Mouse (Mus musculus) embryonic stem cell, embryonic (primary cell): Measurements from ENCODE around the gene Tex44.

ENCODE experiments used
- CTCF ChIA-PET, 4 experiments: fragments of 300-600 bp in 2 of 4; fragments of 350-600 bp in 2 of 4; sonication (Branson Sonifier 250); formaldehyde crosslinking; loops; one replicate each; lab custom pipeline; 2022; ENCODE audit warnings: inconsistent platforms in 2 of 4; lab: Charles Lee
- POLR2A ChIA-PET, 4 experiments: fragments of 300-600 bp in 2 of 4; fragments of 350-600 bp in 2 of 4; sonication (Branson Sonifier 250); formaldehyde crosslinking; loops; one replicate each; lab custom pipeline; 2022; ENCODE audit warnings: antibody characterized with exemption in 4 of 4, inconsistent platforms in 1 of 4; lab: Charles Lee

Gene Tex44

DNA sequence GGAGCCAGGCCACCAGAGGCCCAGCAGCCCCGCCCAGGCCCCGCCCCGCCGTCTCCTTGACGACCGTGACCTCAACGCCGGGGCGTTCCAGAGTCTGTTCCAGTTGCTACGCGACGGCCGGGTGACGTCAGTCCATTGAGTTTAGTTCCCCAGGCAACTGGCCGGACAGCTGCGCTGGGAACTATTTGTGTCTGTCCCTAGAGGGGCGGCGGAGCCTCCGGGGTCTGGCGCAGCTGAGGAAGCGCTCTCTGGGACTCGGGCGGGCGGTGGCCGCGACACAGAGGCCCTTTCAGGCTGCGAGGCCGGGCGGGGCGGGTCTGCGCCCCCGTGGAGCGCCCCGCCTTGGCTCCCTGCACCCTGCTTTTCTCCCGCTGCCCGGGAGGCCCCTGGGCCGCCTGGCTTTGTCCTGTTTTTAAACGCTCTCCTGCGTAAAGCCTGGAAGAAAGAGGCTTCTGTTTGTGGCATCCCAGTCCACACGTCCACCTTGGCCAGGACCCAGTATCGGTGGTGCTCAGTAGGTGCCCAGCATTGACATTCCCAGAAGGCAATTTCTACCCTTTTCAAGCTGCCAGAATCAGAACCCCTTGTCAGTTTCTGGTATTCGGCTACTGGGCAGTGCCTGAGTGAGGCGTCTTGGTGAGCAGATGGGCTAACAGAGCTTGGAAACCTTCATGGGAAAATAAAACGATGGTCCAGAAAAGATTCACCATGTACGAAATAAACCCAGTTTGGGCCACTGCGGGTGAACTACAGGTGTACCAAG is 8.5 kb downstream of the Tex44 start:
- POLR2A ChIA-PET, result interaction anchor here (0.6 to 22.9 kb wide), 53 partner anchors 8 to 375 kb away, joined by 3 to 638 read pairs (median 5); partner anchors contain the start of genes Ncl (in 3 of the 4) and Ptma (in 3 of the 4)
- CTCF ChIA-PET, result interaction anchor here in 2 of 4 experiments (0.6 to 2.2 kb wide), 8 partner anchors 19 to 125 kb away, joined by 3 to 5 read pairs (median 3); no protein-coding TSS in a partner anchor

DNA sequence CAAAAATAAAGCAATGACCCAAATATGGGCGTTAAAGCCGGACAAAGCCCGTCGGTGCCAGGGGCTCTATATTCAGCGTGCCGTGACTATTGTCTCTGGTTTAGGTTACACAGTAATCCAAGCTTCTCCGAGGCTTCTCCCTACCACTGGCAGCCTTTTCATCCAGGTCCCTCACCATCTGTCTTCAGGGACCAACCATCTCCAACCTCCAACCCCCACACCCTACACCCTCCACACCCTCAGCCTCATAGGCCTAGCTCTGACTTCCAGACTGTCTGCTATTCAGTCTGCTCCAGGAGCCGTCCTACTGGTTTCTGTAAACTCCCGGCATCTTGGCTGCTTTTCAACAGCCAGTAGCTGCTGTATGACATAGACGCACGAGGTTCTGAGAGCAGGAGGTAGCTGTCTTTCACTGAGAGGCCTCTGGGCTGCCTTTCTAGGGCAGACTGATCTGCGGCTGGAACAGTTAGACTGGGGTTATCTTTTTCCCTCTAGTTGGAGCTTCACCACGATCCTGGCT is 9.2 kb downstream of the Tex44 start:
- POLR2A ChIA-PET, result interaction anchor here (0.9 to 22.9 kb wide), 53 partner anchors 8 to 376 kb away, joined by 3 to 638 read pairs (median 5); partner anchors contain the start of genes Ncl (in 3 of the 4), Ptma (in 3 of the 4), Nmur1 (in 1 of the 4) and Tex44 (in 1 of the 4)
- CTCF ChIA-PET, result interaction anchor here in 3 of 4 experiments (0.5 to 2.2 kb wide), 9 partner anchors 8 to 99 kb away, joined by 3 to 5 read pairs (median 4); no protein-coding TSS in a partner anchor

DNA sequence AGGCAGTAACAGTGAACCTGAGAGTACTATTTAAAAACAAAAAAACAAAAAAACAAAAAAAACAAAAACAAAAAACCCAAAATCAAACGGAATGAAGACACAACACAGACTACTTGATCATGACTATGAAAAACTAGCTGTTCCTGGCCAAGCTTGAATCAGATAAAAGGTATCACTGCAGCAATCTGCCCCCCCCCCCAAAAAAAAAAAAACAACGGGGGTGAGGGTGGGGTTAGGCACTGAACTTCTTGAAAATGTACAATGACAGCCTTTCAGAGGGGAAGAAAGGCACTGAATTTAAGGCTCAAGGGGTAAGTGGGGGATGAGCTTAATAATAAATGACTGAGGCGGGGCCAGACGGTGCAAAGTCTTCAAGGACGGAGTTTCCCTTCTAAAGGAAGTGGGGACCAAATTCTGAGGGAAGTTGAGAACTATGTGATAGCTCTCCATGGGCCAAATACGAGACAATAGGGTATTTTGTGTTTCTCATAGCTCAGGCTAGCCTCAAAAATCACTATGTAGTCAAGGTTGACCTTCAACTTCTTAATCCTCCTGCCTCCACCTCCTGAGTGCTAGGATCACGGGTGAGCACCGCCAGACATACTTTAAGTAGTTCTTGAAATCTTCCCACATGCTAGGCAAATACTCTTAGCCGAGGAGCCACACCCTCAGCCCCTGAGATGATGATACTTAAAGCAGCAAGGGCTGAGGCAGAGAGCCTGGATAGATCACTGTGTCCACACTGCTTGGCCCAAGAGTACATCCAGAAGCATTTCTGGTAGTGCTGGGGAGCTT is 11.3 kb downstream of the Tex44 start:
- ChIA-PET CTCF (interaction anchor here (0.5 to 1.9 kb wide), 12 partner anchors 10 to 377 kb away, joined by 3 to 6 read pairs (median 3); no protein-coding TSS in a partner anchor), POLR2A (interaction anchor here (0.6 to 22.9 kb wide), 38 partner anchors 8 to 1253 kb away, joined by 3 to 638 read pairs (median 5); partner anchors contain the start of genes Ptma (in 3 of the 4) and Ncl (in 2 of the 4))

DNA sequence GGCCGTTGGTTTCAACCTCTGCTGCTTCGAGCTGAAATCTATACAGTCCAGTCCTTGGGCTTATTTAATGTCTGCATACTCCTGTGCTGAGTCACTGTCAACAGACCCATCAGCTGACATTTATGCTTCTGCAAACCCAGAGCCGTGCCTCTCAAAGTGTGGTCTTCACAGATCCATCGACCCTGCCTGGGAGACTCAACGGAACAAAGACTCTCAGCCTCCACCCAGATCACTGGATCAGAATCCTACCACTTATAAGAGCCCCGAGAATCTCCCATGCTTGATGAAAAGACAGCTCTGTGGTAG is 11.8 kb downstream of the Tex44 start:
- CTCF ChIA-PET, result interaction anchor here in 3 of 4 experiments (0.5 to 1.9 kb wide), 10 partner anchors 11 to 163 kb away, joined by 3 to 5 read pairs (median 3); no protein-coding TSS in a partner anchor
- POLR2A ChIA-PET, result interaction anchor here (0.6 to 22.9 kb wide), 36 partner anchors 8 to 124 kb away, joined by 3 to 638 read pairs (median 5); partner anchors contain the start of genes Ncl (in 2 of the 4) and Ptma (in 2 of the 4)

DNA sequence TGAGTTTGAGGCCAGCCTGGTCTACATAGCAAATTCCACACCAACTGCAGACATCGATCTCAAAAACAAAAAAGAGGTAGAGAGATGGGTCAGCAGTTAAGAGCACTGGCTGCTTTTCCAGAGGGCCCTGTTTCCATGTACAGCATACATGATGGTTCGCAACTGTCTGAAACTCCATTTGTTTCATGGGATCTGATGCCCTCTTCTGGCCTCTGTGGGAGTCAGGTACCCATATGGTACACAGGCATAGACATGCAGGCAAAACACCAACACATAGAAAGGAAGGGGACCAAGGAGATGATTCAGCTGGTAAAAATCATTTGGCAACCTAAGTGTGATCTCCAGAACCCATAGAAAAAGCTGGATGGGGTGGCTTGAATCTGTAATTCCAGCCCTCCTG is 12.4 kb downstream of the Tex44 start:
- ChIA-PET POLR2A (interaction anchor here in 3 of 4 experiments (0.6 to 22.9 kb wide), 31 partner anchors 9 to 90 kb away, joined by 3 to 638 read pairs (median 8); partner anchors contain the start of genes Ptma (in 3 of the 3), Ncl (in 2 of the 3) and Tex44 (in 1 of the 3)), CTCF (interaction anchor here (0.7 to 3.1 kb wide), 17 partner anchors 8 to 815 kb away, joined by 3 to 23 read pairs (median 5); no protein-coding TSS in a partner anchor)

DNA sequence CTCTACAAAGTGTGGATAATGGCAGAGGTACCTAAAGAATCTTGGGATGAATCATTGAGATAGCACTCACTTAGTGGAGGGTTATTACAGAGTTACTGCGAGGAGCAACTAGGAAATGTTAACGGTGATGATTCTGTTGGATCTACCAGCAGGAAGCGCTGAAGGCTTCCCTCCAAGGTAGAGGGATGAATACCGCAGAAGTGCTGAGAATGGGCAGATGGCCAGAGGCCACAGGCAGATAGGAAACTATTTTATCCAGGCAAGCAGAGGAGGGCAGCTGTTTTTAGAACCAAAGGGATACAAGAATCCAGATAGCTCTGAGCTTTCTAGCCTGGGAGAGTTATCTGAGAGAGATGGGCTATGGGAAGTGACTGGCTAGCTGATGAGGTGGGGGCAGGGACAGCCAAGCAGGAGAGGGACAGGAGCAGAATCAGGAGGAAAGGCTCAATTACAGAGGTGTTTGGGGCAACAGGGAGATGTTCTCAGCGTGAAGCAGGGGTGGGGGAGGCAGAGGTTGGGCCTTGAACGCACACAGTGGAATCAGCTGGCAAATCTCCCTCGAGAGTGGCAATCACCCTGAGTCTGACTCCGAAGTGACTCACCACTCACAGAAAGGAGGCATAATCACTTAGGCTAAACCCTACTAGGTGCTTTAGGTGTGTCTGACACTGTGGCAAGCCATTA is 13.5 kb downstream of the Tex44 start:
- ChIA-PET POLR2A (interaction anchor here (0.5 to 22.9 kb wide), 58 partner anchors 9 to 210 kb away, joined by 3 to 638 read pairs (median 5); partner anchors contain the start of genes Ptma (in 3 of the 4), Ncl (in 2 of the 4), Cops7b (in 1 of the 4) and Pde6d (in 1 of the 4)), CTCF (interaction anchor here (0.5 to 3.1 kb wide), 53 partner anchors 9 to 814 kb away, joined by 3 to 23 read pairs (median 4); partner anchors contain the start of gene Ptma (in 1 of the 4))

DNA sequence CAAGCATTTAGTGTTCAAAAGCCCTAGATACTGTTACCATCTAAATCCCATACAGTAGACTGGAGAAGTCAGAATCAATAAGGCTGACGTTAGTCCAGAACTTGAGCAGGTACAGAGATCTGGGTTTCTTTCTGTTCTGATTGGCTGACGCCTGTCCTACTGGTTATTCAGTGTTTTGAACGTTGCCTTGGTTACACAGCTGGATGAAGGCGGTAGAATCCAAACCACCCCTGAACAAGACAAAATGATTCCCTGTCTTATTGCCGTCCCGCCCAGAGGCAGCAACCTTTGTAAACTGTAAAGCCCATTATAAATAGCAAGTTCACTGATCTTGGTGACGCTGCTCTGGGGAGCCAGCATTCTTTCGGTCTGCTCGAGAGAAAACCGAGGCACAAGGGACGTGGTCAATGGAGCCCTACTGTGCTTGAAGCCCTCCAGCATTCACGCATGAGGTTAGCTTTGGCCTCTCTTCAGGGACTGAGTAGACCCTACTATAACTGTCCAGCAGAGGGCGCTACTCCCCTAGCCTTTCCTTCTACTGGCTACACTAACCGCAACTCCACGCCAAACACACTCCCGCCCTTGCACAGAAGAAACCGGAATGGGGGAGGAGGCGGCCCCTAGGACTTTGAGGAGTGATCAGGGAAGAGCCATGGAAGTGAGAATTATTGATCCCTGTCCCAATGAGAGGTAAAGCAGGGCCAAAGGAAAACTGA is 14.2 kb downstream of the Tex44 start:
- ChIA-PET CTCF (interaction anchor here (0.5 to 3.1 kb wide), 44 partner anchors 8 to 327 kb away, joined by 3 to 23 read pairs (median 4); partner anchors contain the start of gene Ptma (in 1 of the 4)), POLR2A (interaction anchor here (0.6 to 22.9 kb wide), 55 partner anchors 10 to 210 kb away, joined by 3 to 638 read pairs (median 5); partner anchors contain the start of genes Ptma (in 3 of the 4), Ncl (in 2 of the 4), Cops7b (in 1 of the 4) and Pde6d (in 1 of the 4))

DNA sequence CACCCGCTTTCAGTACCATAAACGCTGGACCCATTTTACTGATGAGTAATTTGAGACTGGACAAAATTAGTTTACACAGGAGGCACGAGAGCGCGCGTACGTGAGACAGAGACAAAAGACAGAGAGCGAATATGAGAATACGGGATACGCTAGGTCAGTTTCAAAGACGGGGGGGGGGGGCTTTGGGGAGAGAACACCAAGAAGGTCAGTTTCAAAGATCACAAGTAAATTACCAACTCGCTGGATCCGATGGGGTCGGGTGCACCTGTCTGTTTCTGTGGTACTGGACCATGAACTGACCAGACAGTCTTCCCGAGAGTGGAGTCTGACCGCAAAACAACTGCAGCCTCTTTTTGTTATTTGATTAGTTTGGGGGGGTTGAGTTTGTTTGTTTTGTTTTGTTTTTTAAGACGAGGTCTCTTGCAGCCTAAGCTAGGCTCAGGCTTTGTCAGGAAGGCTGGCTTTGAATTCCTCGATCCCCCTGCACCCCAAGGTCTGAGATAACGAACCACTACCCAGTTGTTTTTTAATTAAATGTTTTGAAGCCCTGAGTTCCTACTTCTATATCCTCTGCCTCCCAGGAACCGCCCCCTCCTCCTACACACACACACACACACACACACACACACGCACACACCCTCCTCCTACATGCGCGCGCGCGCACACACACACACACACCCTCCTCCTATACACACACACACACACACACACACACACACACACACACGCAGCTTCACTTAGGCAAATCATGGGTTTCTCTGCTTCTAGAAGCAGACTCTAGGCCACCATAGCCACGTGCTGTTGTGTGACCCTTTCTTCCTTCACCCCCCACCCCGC is 15.0 kb downstream of the Tex44 start:
- POLR2A ChIA-PET, result interaction anchor here (0.6 to 22.9 kb wide), 41 partner anchors 9 to 298 kb away, joined by 3 to 638 read pairs (median 7); partner anchors contain the start of genes Ptma (in 3 of the 4), Ncl (in 2 of the 4), Cops7b (in 1 of the 4) and Pde6d (in 1 of the 4)
- CTCF ChIA-PET, result interaction anchor here in 3 of 4 experiments (0.7 to 3.1 kb wide), 17 partner anchors 10 to 141 kb away, joined by 3 to 23 read pairs (median 5); partner anchors contain the start of genes Cops7b (in 1 of the 3), Pde6d (in 1 of the 3) and Ptma (in 1 of the 3)

DNA sequence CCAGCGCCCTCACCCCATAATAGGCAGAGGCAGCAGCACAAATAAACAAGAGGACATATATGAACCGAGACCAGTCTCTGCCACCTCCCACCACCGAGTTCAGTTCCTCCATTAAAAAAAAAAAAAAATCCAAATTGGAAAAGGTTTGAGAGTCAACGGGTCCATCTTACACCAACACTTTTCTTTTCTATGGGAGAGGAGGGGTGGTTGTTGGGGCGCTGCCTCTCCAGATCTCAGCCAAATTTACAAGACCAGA is 15.5 kb downstream of the Tex44 start:
- CTCF ChIA-PET, result interaction anchor here in 3 of 4 experiments (0.7 to 3.1 kb wide), 4 partner anchors 10 to 141 kb away, joined by 3 to 23 read pairs (median 4); partner anchors contain the start of genes Cops7b (in 1 of the 3) and Pde6d (in 1 of the 3)
- POLR2A ChIA-PET, result interaction anchor here in 3 of 4 experiments (0.8 to 22.9 kb wide), 18 partner anchors 12 to 87 kb away, joined by 3 to 638 read pairs (median 20); partner anchors contain the start of genes Ptma (in 3 of the 3) and Ncl (in 1 of the 3)

DNA sequence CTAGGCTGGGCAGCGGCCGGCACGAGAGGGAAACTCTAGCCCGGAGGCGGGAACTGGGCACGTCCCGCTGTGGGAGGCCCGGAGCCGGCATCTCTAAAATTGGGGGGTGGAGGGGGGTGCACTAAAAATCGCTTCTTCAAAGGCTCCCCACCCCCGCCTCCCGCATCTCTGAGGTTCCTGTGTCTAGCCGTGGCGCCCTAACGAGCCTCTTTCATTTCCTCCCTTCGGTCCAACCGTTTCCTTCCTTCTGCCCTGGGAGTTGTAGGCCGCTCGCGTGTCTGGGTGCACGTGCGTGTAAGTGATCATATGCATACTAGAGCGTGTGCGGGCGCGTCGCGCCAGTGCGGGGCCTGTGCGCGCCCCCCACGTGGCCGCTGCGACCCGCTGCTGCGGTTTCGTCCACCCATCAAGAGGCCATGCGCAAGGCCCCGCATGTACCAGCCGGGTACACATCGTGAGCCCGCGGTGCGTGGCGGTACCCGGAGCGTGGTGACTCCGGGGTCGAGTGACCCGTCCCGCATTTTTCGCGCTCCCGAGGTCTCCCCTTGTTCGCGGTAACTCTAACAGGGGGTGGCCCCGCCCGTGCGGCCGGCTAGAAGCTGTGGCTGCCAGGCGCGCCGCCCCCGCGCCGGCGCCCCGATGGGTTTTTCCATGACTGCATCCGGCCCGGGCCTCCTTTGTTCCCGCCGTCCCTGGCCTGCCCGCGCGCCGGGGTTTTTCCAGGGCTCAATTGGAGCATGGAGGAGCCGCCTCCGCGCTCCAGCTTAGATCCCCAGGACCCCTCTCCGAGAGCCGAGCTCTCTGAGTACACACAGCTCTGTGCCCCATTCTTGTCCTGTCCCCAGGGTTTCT is 16.1 kb downstream of the Tex44 start:
- CTCF ChIA-PET, result interaction anchor here (0.6 to 1.8 kb wide), 10 partner anchors 12 to 804 kb away, joined by 3 to 10 read pairs (median 3); no protein-coding TSS in a partner anchor
- POLR2A ChIA-PET, result interaction anchor here (0.6 to 22.9 kb wide), 68 partner anchors 8 to 1719 kb away, joined by 3 to 638 read pairs (median 5); partner anchors contain the start of genes Ptma (in 4 of the 4), Ncl (in 2 of the 4), Pde6d (in 2 of the 4) and Cops7b (in 1 of the 4)

DNA sequence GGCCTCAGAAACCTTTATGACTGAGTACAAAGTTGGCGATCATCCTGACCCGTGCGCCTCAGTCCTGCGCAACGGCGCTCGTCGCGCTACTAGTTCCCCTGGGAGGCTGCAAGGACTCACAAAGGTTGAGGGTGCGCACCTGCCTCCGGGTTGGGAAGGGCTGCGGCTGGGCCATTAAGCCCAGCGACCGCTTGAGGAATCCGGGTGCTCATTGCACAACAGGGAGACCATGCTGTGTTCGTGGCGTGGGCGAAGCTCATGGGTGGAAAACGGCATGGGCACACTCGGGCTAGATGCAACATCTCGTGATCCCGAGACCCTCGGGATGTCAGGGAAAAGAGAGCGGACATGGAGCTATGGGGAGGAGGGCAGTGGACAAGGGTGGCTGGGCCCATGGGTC is 16.7 kb downstream of the Tex44 start:
- POLR2A ChIA-PET, result interaction anchor here (0.6 to 22.9 kb wide), 67 partner anchors 9 to 1719 kb away, joined by 3 to 638 read pairs (median 5); partner anchors contain the start of genes Ptma (in 4 of the 4), Ncl (in 2 of the 4), Pde6d (in 2 of the 4) and Cops7b (in 1 of the 4)
- CTCF ChIA-PET, result interaction anchor here (0.6 to 1.8 kb wide), 10 partner anchors 13 to 803 kb away, joined by 3 to 10 read pairs (median 3); no protein-coding TSS in a partner anchor

DNA sequence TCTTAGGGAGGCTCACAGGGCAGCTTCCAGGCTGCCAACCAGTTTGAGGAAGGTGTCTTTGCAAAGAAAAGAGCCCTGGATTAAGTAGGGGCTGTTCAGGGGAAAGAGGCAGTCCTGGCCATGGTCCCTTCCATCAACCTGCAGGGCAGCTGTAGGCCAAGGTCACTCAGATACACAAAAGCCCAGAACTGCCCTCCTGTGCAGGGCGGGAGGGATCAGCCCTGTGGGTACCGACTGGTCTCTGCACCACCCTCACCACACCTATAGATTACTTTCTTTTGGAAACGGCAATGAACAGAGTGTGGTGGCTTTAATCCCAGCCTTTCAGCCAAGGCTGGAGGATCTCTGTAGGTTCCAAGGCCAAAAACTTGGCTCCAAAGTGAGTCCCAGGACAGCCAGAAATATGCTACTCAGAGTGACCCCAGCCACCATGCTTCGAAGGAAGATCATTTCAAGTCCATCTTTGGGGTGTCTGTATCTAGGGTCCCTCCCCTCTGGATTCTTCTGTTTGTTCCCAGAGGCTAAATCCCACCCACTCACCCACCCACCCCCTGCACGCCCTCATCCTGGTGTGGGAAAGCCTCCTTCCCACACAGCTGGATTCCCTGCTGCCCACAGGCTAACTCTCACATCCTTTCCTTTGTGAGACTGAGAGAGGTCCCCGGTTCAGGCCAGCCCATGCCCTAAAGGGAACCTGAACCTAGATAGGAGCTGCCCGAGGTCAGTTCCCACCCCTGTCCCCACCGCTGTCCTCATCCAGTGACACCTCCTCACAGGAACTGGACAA is 17.4 kb downstream of the Tex44 start:
- ChIA-PET CTCF (interaction anchor here (0.6 to 1.8 kb wide), 11 partner anchors 13 to 1520 kb away, joined by 3 to 10 read pairs (median 3); no protein-coding TSS in a partner anchor), POLR2A (interaction anchor here (0.6 to 22.9 kb wide), 69 partner anchors 9 to 1718 kb away, joined by 3 to 638 read pairs (median 5); partner anchors contain the start of genes Ptma (in 4 of the 4), Ncl (in 2 of the 4), Pde6d (in 2 of the 4) and Cops7b (in 1 of the 4))
